Mouse (Mus musculus) B cell, adult 62 days (primary cell): ENCODE data around the gene Kctd13. TPM values are rescaled to one million over a fixed set of nuclear protein-coding genes. Genes with fewer than 3 reads are reported as not detected.

Source experiments
- total RNA-seq: library from RNA; stranded (reverse); gene quantifications from 4 replicates; pipeline ENCODE4 v1.2.4, GENCODE M21; 2023

The Kctd13 gene
- 39.8 to 42.9 TPM (median 41.8 TPM) in 4 replicates for total RNA-seq

GRCm38 (mm10) chr7:126928384-126929037 is at the start of gene Kctd13:
TSS of gene Kctd13 (plus strand) at chr7:126928879.

GRCm38 (mm10) chr7:126884286-126885164 is 44.2 kb upstream of the Kctd13 start, which contains the start of gene Taok2:
TSS of gene Taok2 (minus strand) at chr7:126884703.

GRCm38 (mm10) chr7:126922624-126923060 is 6.0 kb upstream of the Kctd13 start, which contains the start of gene Tmem219:
TSS of gene Tmem219 (minus strand) at chr7:126922917.

GRCm38 (mm10) chr7:126949403-126949792 is 20.7 kb downstream of the Kctd13 start, which contains the start of gene Asphd1:
TSS of gene Asphd1 (minus strand) at chr7:126949582.

GRCm38 (mm10) chr7:126949793-126950646 is 21.3 kb downstream of the Kctd13 start, which contains the start of gene Sez6l2:
TSS of gene Sez6l2 (plus strand) at chr7:126950563.

GRCm38 (mm10) chr7:126975893-126975949 is 47.0 kb downstream of the Kctd13 start, which contains the start of gene Cdipt:
TSS of gene Cdipt (plus strand) at chr7:126975914.

GRCm38 (mm10) chr7:126975950-126976866 is 47.5 kb downstream of the Kctd13 start, which contains the start of gene Cdiptos:
TSS of gene Cdiptos (minus strand) at chr7:126976098.

Other genes starting within 250 kb of the Kctd13 start
- 90.9 to 132 TPM (median 97.6 TPM) in 4 replicates for gene Bola2, start 233.5 kb upstream of the Kctd13 start, total RNA-seq
- 4.7 to 6.0 TPM (median 5.2 TPM) in 4 replicates for gene Slx1b, start 233.1 kb upstream of the Kctd13 start, total RNA-seq
- 1,245 to 1,260 TPM (median 1,252 TPM) in 4 replicates for gene Coro1a, start 221.1 kb upstream of the Kctd13 start, total RNA-seq
- gene Mapk3, start 169.3 kb upstream of the Kctd13 start, total RNA-seq, result 42.9 to 46.2 TPM (median 43.3 TPM) in 4 replicates
- 2.3 to 5.6 TPM (median 3.7 TPM) in 4 replicates for gene Gdpd3, start 162.5 kb upstream of the Kctd13 start, total RNA-seq
- gene Ypel3, start 151.9 kb upstream of the Kctd13 start, total RNA-seq, result 220 to 232 TPM (median 230 TPM) in 4 replicates
- 7.8 to 8.8 TPM (median 8.4 TPM) in 4 replicates for gene Tbx6, start 147.4 kb upstream of the Kctd13 start, total RNA-seq
- gene Ppp4c, start 136.4 kb upstream of the Kctd13 start, total RNA-seq, result 252 to 268 TPM (median 266 TPM) in 4 replicates
- gene Fam57b, start 131.2 kb upstream of the Kctd13 start, total RNA-seq, result 0.33 TPM in 1 of 4 replicates, not detected in the others
- not detected in 4 replicates for gene 4930451I11Rik, start 97.2 kb upstream of the Kctd13 start, total RNA-seq
- not detected in 4 replicates for gene Doc2a, start 81.5 kb upstream of the Kctd13 start, total RNA-seq
- 20.9 to 32.3 TPM (median 26.0 TPM) in 4 replicates for gene Hirip3, start 66.9 kb upstream of the Kctd13 start, total RNA-seq
- 78.5 to 88.5 TPM (median 82.9 TPM) in 4 replicates for gene Ino80e, start 66.5 kb upstream of the Kctd13 start, total RNA-seq
- gene Taok2, start 44.2 kb upstream of the Kctd13 start, total RNA-seq, result 79.8 to 90.3 TPM (median 84.2 TPM) in 4 replicates
- 37.9 to 43.4 TPM (median 42.2 TPM) in 4 replicates for gene Tmem219, start 6.0 kb upstream of the Kctd13 start, total RNA-seq
- gene Asphd1, start 20.7 kb downstream of the Kctd13 start, total RNA-seq, result not detected in 4 replicates
- gene Sez6l2, start 21.7 kb downstream of the Kctd13 start, total RNA-seq, result 4.0 to 6.6 TPM (median 5.4 TPM) in 4 replicates
- 62.8 to 64.5 TPM (median 64.2 TPM) in 4 replicates for gene Cdipt, start 47.0 kb downstream of the Kctd13 start, total RNA-seq
- gene Cdiptos, start 47.2 kb downstream of the Kctd13 start, total RNA-seq, result 0.39 to 2.0 TPM (median 0.92 TPM) in 4 replicates
- 40.5 to 49.3 TPM (median 44.5 TPM) in 4 replicates for gene Mvp, start 85.7 kb downstream of the Kctd13 start, total RNA-seq
- 3.2 to 10.6 TPM (median 8.7 TPM) in 3 of 4 replicates, not detected in the other for gene Pagr1b, start 87.6 kb downstream of the Kctd13 start, total RNA-seq
- gene Pagr1a, start 88.5 kb downstream of the Kctd13 start, total RNA-seq, result 10.5 to 44.7 TPM (median 14.2 TPM) in 4 replicates
- gene Gm42742, start 92.2 kb downstream of the Kctd13 start, total RNA-seq, result 7.4 to 42.0 TPM (median 30.9 TPM) in 4 replicates
- gene Prrt2, start 92.3 kb downstream of the Kctd13 start, total RNA-seq, result 1.4 to 2.1 TPM (median 1.8 TPM) in 3 of 4 replicates, not detected in the other
- gene Maz, start 98.2 kb downstream of the Kctd13 start, total RNA-seq, result 210 to 225 TPM (median 222 TPM) in 4 replicates
- 1.3 to 3.1 TPM (median 2.1 TPM) in 4 replicates for gene Kif22, start 113.6 kb downstream of the Kctd13 start, total RNA-seq
- 0.98 to 4.6 TPM (median 1.9 TPM) in 3 of 4 replicates, not detected in the other for gene Zg16, start 158.4 kb downstream of the Kctd13 start, total RNA-seq
- 51.6 to 60.7 TPM (median 59.8 TPM) in 4 replicates for gene AI467606, start 162.5 kb downstream of the Kctd13 start, total RNA-seq
- 0.37 TPM in 1 of 4 replicates, not detected in the others for gene Qprt, start 193.3 kb downstream of the Kctd13 start, total RNA-seq
- gene Spn, start 208.9 kb downstream of the Kctd13 start, total RNA-seq, result 5.3 to 6.6 TPM (median 5.9 TPM) in 4 replicates